Mouse (Mus musculus) urinary bladder, adult 2 months (tissue): ENCODE data around the gene Zmynd12. TPM values are rescaled to one million over a fixed set of nuclear protein-coding genes. Genes with fewer than 3 reads are reported as not detected.

Experiments used
- DNase-seq: peaks from one replicate; pipeline ENCODE4 v3.0.0; 2022; ENCODE audit warnings: low spot score
- polyA plus RNA-seq: library from polyadenylated mRNA; depleted of rRNA; stranded (reverse); fragments of >200 nt; gene quantifications from 2 replicates; pipeline ENCODE4 v1.2.3, GENCODE M21; 2012; rRNA removed

The Zmynd12 gene
- polyA plus RNA-seq, result 1.3 and 1.9 TPM in 2 replicates

DNA sequence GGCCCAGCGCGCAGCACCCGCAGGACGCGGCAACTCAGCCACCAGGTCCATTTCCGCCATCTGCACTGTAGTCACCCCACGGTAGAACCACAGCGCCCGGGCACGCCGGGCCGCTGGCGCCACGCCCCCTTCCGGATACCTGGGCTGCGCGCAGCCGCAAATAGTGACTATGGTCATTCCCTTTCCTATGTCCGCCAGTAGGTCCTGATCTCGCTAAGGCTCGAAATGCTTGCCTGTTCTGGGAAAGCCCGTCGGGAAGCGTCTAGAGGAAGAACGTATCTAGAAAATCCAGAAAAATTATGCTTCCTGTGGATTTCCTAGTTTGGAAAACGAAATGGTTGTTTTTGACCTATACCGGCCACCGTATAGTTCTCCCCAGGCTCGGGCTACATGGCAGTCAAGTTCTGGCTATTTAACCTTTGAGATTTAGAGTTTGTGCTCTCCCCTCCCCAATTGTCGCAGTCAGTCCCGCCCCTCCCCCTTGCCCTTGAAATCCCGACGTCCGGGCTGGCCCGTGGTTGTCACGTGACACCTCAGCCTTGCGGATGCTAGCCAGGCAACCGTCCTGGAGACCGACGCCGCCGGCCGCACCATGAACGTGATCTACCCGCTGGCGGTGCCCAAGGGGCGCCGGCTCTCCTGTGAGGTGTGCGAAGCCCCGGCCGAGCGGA, at the start of gene Zmynd12, which contains the start of gene Ppcs:
Gene Zmynd12, plus strand, starts transcription at position 521 of the 671 bp plus-strand sequence.
Gene Ppcs, minus strand, starts transcription at position 127 of the 671 bp plus-strand sequence.
- peak; percentile 86 for DNase-seq

DNA sequence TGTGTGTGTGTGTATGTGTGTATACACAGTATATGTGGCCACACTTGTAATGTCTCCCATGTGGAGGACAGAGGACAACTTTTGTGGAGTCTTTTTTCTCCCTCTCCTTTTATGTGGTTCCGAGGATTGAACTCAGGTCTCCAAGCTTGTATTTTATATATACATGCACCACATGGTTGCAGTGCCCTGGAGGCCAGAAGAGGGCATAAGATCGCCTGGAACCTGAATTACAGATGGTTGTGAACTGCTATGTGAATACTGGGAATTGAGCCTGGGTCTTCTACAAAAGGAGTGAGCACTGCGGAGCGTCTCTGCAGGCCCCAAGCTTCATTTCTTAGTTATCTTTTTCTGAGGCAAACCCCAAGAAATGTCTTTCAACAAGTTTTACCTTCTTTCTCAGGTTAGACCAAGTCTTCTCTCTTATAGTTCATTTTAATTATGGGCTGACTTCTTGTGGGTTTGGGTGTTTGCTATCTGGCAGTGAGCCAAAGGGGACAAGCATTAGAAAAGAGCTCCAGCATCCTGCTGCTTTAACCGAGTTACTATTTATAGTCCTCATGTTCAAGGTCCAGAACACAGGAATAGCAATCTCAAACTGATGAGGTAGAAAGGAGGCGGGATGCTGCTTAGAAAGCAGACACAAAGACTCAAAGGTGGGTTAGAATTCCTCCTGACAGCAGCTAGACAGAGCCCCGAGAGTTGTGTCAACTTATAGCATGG, 41.0 kb upstream of the Zmynd12 start:
- DNase-seq, result no peak

DNA sequence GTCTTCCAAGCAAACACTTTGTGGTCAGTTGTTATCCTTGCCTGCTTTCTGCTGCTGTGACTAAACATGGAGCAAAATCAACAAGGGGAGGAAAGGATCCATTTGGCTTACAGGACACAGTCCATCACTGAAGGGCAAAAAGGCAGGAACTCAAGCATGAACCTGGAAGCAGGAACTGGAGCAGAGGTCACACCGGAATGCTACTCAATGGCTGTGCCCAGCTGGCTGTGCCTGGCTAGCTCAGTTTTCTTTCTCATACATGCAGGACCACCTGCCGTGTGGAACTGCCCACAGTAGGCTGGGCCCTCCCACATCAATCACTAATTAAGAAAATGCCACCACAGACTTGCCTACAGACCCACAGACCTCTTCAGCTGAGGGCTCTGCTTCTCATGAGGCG, 33.4 kb upstream of the Zmynd12 start:
- DNase-seq, result no peak

DNA sequence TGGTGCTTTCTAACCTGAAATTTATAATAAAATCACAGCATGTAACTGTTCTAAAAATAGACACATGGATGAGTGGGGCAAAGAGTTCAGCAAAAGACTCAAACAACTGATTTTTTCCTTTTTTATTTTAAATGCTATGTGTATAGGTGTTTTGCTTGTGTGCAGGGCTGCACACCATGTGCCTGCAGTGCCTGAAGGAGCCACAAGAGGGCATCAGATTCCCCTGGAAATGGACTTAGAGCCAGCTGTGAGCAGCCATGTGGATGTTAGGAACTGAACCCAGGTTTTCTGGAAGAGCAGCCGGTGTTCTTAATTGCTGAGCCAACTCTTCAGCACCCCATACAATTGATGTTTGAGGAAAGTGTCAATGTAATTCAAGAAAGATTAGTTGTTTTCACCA, 32.2 kb upstream of the Zmynd12 start:
- DNase-seq, result no peak

DNA sequence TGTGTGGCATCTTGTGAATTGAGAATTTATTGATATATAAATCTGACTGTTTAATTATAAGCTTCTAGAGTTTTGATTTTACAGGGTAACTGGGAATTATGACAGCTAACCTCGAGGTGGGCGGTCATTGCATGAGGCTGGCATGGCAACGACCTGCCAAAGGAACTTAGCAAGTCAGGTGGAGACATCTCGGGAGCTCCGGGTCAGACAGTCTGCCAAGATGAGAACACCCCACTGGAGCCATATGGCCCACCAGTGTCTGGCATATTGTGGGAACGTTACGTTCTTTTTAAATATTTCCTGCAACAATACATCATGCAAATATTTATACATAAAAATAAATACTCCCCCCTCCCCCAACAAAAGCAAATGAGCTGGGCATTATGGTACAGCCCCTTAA, 23.9 kb upstream of the Zmynd12 start:
- DNase-seq, result no peak

DNA sequence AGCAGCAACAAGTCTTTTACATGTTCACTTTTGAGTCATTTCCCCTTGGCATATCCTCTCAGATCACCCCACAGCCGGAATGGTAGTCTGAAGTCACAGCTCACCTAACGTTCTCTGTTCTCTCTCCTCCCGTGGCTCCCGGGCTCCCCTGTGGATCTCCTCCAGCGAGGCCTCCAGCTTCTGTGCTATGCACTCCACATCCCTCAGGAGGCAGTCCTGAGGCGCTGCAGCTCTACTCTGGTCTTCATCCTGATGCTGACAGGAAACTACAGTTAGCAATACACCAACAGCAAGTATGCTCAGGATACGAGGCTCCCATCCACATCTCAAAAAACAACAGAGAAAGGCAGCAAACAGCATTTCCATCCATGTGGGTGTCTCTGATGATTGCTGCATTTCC, 21.7 kb upstream of the Zmynd12 start:
- no peak for DNase-seq

DNA sequence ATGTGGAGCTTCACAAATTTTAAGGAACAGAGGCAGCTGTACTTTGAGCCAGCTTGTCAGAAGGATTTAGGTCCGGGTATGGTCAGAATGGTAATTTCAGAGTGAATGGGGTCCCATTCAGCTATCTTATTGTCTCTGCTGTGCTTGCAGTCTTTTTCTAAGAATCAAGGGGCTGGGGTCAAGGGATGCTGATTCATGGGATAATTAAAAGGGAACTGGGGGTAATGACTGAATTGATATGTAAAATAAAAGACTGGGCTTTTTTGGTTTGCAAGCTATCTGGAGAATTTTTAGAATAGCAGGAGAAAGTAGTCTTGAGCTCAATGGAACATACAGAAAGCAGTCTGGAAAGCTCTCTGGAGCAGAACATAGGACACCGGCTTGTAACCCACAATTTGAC, 19.2 kb upstream of the Zmynd12 start:
- no peak for DNase-seq

DNA sequence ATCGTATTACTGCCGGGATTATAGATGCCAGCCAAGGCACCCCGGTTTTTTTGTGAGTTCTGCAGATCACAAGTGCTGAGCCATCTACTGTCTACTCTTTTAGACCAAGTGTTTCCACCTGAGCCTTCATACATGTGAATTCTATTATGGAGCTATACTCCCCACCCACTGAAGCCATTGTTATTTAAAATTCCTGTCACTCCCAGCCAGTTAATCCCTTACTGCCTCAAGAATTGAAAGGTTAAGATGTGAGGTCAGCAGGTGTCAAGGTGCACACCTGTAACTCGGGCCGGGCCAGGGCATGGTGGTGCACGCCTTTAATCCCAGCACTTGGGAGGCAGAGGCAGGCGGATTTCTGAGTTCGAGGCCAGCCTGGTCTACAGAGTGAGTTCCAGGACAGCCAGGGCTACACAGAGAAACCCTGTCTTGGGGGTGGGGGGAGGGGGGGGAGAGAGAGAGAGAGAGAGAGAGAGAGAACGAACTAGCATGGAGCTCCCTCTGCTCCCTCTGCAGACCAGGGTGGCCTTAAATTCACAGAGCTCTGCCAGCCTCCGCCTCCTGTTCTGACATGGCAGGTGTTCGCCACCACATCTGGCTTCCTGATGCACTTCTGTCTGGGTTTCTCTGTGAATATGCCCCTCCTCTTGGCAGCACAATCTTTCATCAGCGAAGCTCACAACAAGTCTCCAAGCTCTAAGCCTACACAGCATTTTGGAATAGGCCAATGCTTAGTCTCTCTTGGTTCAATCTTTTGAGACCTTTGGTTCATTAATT, 10.6 kb upstream of the Zmynd12 start:
- DNase-seq, result no peak

DNA sequence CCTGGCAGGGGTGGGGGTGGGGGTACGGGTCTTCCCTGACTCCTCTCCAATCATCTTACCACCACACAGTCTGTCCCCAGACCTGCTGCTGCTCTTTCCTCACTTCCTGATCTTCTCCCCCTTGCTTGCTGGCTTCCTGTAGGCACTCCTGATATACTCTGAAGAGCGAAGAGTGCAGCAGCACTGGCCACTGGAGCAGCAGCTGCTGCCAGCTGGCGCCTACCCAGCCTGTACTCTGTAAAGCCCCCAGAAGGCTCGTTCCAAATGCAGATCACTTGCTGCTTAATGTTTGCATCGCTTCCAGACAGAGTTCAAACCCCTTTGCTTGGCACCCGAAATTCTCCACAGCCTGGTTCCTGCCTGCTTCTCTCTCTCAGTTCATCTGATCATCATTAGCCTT, 9.8 kb upstream of the Zmynd12 start:
- no peak for DNase-seq

DNA sequence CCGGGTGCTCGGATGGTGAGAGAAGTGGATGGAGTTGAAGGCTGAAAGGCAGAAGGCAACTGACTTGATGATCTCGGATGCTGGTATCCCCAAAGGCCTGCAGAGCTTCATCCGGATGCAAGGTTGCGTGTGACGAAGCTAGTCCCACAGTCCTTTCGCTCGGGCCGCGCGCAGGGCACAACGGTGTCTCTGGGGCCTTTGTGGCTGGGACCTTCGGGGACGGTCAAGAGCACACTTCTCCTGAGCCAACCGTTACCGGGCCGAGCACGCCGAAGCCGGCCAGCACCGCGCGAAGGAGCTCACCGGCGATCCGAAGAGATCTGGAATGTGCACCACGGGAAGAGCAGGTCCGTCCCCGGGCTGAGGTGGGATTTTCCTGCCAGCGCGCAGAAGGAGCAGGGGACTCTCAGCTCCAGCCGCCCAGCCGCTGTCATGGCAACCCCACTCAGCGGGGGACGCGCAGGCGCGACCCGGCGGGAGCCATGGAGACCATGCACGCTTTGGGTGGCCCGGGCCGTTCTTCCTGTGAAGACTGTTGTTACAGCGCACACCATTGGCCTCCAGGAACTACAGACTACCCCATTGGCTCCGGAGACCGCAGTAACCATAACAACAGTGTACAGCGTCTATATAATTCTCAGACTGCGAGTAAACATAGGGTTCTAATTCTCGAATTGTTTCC, 7.4 kb upstream of the Zmynd12 start, which contains the start of gene Ccdc30:
Gene Ccdc30, minus strand, starts transcription at position 450 of the 682 bp plus-strand sequence.
- DNase-seq, result peak; percentile 51

DNA sequence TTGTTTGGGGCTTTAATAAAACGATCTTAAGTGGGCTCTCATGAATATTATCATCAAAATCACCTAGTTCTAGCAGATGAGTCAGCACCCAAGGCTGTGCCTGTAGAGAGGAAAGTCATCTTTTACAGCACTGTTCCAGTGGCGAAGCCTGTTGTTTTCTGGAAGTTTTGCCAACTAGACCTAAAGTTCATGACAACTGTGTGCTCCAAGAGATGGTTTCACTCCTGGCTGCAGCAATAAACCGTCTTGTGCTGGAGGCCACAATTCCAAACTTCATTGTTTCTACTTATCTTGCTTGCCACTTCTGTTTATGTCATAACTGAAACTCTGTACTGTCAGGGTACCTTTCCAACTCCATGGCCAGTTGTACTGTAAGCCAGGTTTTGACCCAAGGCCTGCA, 5.3 kb upstream of the Zmynd12 start:
- DNase-seq, result no peak

DNA sequence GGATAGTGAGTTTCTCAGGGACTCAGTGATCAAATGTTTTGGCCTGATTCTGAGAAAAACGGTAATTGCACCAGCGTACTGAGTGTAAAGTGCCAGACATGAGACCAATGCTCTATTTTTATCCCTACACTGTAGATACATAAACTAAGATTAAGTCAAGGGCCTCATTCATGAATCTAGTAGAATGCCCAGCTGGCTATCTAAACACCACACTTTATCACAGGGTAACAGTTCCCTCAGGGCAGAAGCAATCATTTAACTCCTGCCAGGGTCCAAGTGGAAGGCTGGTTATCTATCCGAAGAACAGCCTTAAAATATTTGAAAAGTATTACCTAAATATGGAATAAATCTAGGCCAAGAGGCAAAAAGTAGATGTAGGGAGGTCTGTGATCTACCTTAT, 4.7 kb upstream of the Zmynd12 start:
- DNase-seq, result no peak

DNA sequence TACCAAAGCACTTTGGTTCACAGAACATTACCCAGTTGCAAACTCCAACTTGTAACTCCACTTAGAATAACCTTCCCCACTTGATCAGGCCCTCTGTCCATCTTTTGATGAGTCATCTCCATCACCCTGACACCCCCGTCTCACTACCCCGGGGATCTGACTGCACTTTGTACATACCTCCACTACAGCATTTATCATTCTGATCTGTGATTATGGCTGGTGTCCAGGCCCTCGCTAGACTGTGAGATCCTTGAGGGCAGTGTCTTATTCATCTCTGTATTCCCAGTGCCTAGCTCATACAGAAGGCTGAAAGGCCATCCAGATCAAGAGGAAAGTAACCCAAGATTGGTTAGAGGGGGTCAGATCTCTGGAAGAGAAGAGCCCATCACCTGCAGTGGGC, 1.4 kb upstream of the Zmynd12 start:
- no peak for DNase-seq

DNA sequence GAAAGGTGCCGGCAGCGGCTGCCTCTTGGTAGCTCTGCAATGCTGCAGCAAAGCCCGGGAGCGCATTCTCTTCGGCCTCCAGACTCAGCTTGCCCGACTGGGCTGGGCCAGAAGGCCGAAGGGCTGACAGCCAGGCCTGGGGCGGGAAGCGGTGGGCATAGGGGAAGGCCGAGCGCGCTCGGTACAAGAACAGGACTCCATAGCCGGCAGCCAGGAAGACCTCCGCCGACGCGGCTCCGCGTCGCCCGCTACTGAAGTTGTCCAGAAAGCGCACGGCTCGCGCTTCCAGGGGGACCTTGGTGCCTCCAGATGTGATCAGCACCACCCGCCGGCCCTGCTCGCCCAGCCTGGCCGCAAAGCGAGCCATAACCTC, 707 bp upstream of the Zmynd12 start:
- no peak for DNase-seq

DNA sequence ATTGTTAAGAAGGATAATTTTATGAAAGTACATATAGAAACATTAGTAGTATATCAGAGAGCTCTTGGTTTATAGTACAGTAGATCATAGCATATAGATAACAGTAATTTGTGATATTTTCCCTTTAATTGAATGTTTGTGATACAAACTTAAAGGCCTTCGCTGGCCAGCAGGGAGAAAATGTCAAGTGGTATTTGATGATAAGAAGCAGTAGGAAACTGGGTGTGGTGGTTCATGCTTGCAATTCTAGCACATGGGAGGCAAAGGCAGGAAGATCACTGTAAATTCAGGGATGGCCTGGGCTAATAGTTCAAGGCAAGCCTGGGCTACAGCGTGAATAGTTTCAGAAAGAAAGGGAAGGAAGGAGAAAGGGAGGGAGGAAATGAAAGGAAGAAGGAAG, 2.5 kb downstream of the Zmynd12 start:
- no peak for DNase-seq

DNA sequence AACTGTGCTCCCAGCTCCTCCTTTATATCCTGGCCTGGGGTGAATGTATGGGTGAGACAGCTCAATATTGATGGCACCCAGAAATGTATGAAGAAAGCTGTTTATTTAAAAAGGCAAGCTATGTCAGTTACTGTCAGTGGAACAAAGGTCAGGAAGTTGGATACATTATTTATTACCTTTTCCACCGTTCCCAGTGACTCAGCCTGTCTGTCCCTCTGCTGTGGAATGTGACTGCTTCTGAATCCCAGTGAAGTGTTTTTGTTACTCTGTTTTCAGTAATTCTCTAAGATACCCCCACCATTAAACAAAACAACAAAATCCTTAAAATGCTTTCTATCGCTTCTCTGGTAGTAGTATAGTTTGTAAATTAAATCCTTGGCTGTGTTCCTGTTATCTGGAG, 3.0 kb downstream of the Zmynd12 start:
- no peak for DNase-seq

DNA sequence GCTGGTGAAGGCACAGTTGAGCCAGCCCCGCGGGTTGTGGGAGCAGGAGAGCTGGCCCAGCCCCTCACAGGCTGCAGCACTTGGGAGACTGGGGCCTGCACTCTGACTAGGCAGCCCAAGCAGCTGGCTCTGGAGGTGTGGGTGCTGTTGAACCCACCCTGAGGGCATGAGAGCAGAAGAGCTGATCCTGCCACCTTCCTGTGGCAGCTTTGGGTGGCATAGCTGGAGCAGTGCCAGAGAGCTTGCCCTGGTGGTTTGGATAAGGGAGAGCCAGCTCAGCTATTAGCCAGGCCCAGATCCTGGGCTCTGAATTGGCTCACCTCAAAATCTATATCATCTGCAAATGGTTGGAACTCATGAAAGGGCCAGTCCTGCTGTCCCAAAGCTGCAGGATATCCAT, 5.1 kb downstream of the Zmynd12 start:
- DNase-seq, result no peak

DNA sequence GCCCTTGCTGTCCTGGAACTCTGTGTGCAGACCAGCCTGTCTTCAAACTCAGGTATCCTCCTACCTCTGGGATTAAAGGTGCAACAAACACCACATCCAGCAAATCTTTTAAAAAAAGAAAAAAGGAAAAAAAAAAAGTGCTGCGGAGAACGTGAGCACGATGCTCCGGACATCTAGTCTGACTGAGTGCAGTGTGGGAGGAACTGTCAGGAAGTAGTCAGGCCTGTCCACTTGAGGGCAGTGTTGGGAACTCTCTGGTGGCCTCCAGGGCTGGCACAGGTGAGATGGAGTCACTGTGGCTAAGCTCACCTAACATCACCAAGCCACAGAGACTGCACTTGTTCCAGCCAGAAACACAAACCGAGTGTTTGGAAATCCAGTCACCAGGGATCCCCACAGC, 8.1 kb downstream of the Zmynd12 start:
- DNase-seq, result no peak

DNA sequence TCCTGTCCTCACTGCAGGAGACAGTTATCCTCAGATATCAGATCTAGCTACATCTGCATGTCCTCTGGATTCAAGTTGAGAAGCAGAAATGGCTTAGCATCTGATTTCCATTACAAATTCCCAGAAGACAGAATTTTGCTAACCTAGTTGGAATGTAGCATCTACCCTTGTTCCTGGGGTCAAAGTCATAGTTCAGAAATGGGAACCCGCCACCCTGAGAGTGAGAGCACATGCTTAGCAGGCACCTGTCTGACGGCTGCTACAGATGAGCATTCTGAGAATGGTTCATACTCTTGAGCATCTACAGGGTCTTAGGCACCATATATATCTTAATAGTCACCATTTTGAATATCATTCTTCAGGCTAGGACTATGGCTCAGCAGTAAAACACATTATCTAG, 15.3 kb downstream of the Zmynd12 start:
- no peak for DNase-seq

DNA sequence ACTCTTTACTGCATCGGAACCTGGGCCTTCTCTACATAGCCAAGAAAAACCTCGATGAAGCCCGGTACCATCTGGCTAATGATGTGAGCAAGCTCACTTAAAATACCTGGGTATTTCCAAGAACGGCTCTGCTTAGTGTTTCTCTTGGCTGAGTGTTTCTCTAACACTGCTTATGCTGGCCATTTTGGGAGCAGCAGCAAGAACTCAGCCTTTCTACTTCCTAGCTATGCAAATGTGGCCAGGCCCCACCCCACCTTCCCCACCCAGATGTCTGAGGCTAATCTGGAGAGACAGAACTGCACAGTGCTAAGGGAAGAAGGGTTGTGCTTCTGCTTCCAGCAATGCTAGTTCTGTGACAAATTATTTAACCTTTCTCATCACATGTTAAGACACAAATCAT, 19.2 kb downstream of the Zmynd12 start:
- DNase-seq, result no peak

DNA sequence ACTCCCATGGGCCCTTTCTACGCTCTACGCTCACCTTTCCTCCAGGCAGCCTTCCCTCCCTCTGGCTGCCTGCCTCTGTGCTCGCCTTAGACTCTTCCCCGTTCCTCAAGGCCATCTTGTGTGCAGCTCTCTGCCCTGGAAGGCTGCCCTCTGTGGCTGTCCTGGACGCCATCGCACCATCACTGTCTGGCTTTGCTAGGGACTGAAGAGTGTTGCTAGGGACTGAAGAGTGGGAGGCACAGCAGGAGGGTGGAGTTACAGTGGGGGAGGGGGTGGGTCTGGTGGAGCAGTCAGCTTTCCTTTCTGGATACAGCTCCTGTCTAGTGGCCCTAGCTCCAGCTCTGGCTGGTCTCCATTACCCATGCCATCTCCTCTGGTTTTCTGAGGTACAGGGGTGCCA, 19.9 kb downstream of the Zmynd12 start:
- DNase-seq, result no peak

DNA sequence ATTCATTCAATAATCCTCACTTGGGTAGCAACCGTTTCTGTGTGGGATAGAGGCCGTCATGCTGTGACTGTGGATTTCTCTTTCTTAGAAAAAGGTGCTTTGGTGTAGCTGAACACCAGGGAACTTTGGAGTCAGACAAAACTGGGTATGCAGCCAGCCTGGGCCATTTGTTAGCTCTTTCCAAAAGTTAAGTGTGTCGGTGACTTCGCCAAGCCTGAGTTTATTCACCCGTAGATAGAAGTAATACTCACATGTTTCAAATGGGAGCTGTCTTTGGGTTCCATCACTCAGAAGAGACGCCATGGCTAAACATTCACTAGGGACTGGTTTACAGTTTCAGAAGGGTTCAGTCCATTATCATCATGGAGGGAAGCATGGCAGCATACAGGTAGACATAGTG, 24.6 kb downstream of the Zmynd12 start:
- DNase-seq, result no peak
